Mouse (Mus musculus) embryonic fibroblast, embryonic 13.5 days (primary cell): ENCODE measurements around the gene Cops8.

Experiments
- CTCF ChIP-seq: IDR thresholded peaks from 2 replicates; pipeline ENCODE4 v1.5.1; 2011; ENCODE audit warnings: mild to moderate bottlenecking, control low read depth, low read length, moderate library complexity, borderline replicate concordance; ENCODE audit not compliant: insufficient read depth
- POLR2A ChIP-seq: IDR thresholded peaks from 2 replicates; pipeline ENCODE4 v1.6.1; 2011; ENCODE audit warnings: low read depth, mild to moderate bottlenecking, control low read depth, low read length, moderate library complexity

- TF ChIP-seq CTCF, result no peak
- TF ChIP-seq POLR2A, result no peak
These were observed 30.7 kb downstream of the Cops8 start for GRCm38 (mm10) chr1:90633415-90634030.
